Mouse (Mus musculus): ENCODE measurements at regions not wholly inside any gene's neighbourhood (a gene's known extent, or its start where the extent isn't known, plus 50 kb on each side); places are given as distances from the start of the nearest gene placed in this dataset.

GRCm38 (mm10) chr19:28111263-28112180, 100.6 kb upstream of the Rfx3 start:
- no peak for DNase-seq

DNA sequence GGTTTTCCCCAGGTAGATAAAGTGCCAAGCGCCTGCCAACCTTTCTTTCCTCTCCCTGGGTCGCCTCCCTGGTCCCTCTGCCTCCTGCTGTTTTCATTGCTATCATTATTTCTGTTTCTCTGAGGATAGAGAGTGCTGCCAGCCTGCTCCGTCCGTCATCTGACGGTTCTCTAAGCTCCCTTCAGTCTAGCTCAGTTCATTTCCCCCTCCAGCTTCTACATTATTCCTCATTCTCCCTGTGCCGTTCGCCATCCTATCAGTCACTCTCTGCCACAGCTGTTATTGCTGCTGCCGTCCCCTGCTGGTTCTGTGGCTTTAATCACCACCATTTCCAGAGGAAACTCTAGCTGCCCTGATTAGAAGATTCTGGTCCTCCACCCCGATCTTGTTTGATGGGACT, 84.7 kb upstream of the Rfx3 start:
- DNase-seq, result no peak

DNA sequence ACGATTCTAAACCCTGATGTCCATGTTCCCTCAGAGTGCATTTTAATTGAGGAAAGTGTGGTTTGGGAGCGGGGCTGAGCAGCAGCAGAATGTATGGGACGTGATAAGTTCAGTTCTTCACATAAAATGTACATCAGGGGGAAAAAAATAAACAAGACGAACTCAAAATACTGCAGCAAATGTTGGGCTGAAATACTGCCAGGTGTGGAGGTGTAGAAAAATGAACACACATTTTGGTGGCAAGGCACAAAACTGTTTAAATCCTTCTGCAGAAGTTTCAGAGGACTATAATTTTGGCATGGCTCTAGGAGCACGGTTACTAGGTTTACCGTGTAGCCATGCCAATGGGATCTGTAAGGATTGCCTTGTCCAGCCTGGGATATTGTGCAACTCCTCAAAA, 81.3 kb upstream of the Rfx3 start:
- DNase-seq, result no peak

DNA sequence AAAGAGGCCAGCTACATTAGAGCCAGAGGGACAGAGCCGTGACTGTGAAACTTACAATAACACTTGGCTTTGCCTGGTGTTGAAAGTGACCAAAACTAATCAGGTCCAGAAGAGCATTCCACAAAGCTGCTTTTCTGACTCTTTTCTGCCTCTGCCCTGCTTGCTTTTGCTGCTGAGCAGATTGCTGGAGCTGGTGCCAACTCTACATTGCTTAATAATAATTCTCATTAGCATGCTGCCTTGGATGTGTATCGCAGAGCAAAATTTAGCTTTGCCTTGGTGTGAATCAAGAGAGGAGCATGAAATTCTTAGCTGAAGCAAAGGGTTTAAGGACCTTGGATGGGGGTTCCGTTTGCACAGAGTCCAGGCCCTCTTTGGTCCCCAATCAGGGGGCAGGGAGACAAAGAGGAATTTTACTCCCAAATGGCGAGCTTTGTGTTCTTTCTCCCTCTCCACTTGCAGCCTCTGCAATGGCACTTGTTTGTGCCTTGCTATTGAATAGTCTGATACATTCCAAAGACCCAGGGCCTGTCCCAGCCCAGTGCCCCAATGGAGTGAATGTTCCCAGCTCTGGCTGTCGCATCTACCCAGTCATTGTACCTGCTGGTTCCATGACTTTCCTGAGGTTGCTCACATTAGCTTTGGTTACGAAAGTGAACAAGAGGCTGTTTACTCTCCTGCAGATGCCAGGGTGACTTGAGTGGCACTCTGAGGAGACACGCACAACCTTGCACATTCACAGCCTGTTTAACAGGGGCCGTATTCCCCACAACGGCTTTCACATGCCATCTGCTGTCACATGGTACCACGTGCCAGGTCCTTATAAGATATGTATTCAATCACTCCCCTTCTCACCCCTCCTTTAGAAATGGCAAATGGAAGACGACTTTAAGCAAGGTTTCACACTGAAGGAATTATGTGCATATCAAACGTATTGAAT, 76.9 kb upstream of the Rfx3 start:
- DNase-seq, result no peak

- no peak for DNase-seq
Observed at GRCm38 (mm10) chr19:28070386-28070785, 59.4 kb upstream of the Rfx3 start.
